Mouse (Mus musculus) stomach, postnatal 0 days (tissue): Measurements from ENCODE around the gene Fes. TPM values are rescaled to one million over a fixed set of nuclear protein-coding genes. Genes with fewer than 3 reads are reported as not detected.

Experiments used
- ATAC-seq: fragments of 200-750 bp; cut with Nextera tagmentation; 2 replicates; pipeline ENCODE4 v1.8.0; 2017; ENCODE audit not compliant: low FRiP score, low TSS enrichment
- DNase-seq: peaks from one replicate; pipeline ENCODE4 v3.0.0-alpha.2; 2016; ENCODE audit warnings: low spot score
- H3K27ac ChIP-seq: fragments of 300-500 bp; sonication (generic); replicated peaks from 2 replicates; pipeline ENCODE4 v1.5.1; 2014; ENCODE audit warnings: mild to moderate bottlenecking, control low read depth
- H3K27me3 ChIP-seq: fragments of 300-500 bp; sonication (generic); 2 replicates; pipeline ENCODE4 v1.6.1; 2014; ENCODE audit warnings: low read length; ENCODE audit not compliant: control insufficient read depth, insufficient read depth
- H3K36me3 ChIP-seq: fragments of 300-500 bp; sonication (generic); 2 replicates; pipeline ENCODE4 v1.6.1; 2014; ENCODE audit warnings: low read length, mixed read lengths; ENCODE audit not compliant: control insufficient read depth, insufficient read depth
- H3K4me1 ChIP-seq: fragments of 300-500 bp; sonication (generic); replicated peaks from 2 replicates; pipeline ENCODE4 v1.6.1; 2014; ENCODE audit warnings: antibody characterized with exemption; ENCODE audit not compliant: control insufficient read depth, insufficient read depth
- H3K4me2 ChIP-seq: fragments of 300-500 bp; sonication (generic); replicated peaks from 2 replicates; pipeline ENCODE4 v1.6.1; 2014; ENCODE audit warnings: low read depth, mild to moderate bottlenecking, control low read depth, moderate library complexity
- H3K4me3 ChIP-seq: fragments of 300-500 bp; sonication (generic); 2 replicates; pipeline ENCODE4 v1.5.1; 2014; ENCODE audit warnings: low read depth, low read length, control low read depth
- H3K9ac ChIP-seq: fragments of 300-500 bp; sonication (generic); 2 replicates; pipeline ENCODE4 v1.6.1; 2014; ENCODE audit warnings: mild to moderate bottlenecking, low read length, control low read depth, mixed read lengths
- H3K9me3 ChIP-seq: fragments of 300-500 bp; sonication (generic); 2 replicates; pipeline ENCODE4 v1.6.1; 2016; ENCODE audit warnings: low read length; ENCODE audit not compliant: control insufficient read depth
- CTCF ChIP-seq: IDR thresholded peaks from 2 replicates; pipeline ENCODE4 v1.5.1; 2016; ENCODE audit warnings: antibody characterized with exemption, low read depth, mild to moderate bottlenecking, moderate library complexity
- EP300 ChIP-seq: optimal IDR thresholded peaks from 2 replicates; pipeline ENCODE3; 2016; ENCODE audit warnings: antibody characterized with exemption
- whole genome bisulfite sequencing: fragments of 180-500 bp; shearing (Covaris S2); extraction: QIAGEN DNeasy Blood & Tissue Kit; methylation state at CpG from one replicate; pipeline ENCODE4 v1.1.7; 2014; 5-methylcytosine and 5-hydroxymethylcytosine counted together
- polyA plus RNA-seq: library from polyadenylated mRNA; unstranded; fragments of >200 nt; fragmentation: Nextera tagmentation; extraction: Ambion mirVana; gene quantifications from 2 replicates; pipeline ENCODE4 v1.2.1, GENCODE M21; 2015

Gene Fes
- polyA plus RNA-seq, 1 experiment from 2014 or later: 6.2 TPM

DNA sequence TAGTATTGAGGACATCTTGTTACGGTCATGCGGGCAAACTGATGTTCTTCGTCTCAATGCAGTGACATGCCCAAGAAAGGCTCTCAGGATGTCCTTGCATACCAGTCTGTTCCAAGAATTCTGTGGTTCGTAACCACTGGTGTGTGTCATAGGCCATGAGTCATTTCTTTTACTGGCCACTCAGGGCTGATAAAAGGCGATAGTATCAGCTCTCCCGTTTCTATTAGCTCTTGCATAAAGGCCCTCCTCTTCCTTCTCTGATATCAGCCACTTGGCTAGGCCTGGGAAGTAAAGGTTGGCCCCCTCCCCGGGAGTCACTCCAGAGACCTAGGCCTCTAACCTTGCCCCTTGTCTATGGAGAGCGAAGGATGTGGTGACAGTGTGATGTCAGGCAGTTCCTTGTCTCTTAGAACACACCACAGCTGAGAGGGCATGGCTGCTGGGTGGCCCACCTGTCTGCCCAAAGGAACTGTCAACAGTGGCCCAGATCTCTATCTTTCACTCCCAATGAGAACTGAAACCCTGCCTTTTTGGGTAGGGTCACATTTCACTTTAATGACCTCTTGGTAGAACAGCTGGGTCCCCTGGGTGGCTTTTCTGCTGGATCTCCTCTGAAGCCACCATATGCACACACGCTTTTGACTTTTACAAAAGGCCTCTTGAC lies 12.2 kb downstream of the Fes start:
- ATAC-seq (peak; percentile 50), DNase-seq (no peak)
- no peak for TF ChIP-seq EP300
- no peak for TF ChIP-seq CTCF
- no peak overlapping the region for H3K4me2 ChIP-seq
- H3K27me3 ChIP-seq: no peaks in the 10 kb centered on the region
- H3K9ac ChIP-seq: no peak overlapping the region
- H3K27ac ChIP-seq: no peak overlapping the region
- H3K9me3 ChIP-seq: no peaks in the 10 kb centered on the region
- H3K36me3 ChIP-seq: peaks cover 4% of the 10 kb centered on the region; the same call in 1 of the 2 replicates
- WGBS: 68% methylated on average over 9 of the region's 9 CpGs
- no peaks in the 10 kb centered on the region for H3K4me1 ChIP-seq
- H3K4me3 ChIP-seq: no peak overlapping the region

DNA sequence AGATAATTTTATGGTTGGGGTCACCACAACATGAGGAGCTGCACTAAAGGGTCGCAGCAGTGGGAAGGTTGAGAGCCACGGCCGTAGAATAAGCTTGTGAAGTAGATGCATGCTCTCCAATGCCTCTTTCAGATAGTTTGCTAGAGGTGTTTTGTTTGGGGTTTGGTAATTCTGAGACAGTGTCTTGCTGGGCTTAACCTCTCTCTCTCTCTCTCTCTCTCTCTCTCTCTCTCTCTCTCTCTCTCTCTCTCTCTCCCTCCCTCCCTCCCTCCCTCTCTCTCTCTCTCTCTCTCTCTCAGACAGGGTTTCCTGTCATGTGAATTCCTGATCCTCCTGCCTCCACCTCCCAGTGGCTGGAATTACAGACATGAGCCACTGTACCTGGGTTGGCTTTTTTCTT lies 13.0 kb downstream of the Fes start:
- TF ChIP-seq CTCF (no peak), EP300 (no peak)
- H3K4me1 ChIP-seq: no peaks in the 10 kb centered on the region
- H3K9me3 ChIP-seq: no peaks in the 10 kb centered on the region
- DNase-seq: no peak
- peaks cover 2% of the 10 kb centered on the region; the same call in 1 of the 2 replicates for H3K36me3 ChIP-seq
- no peak for ATAC-seq
- H3K4me2 ChIP-seq: no peak overlapping the region
- H3K9ac ChIP-seq: no peak overlapping the region
- no peaks in the 10 kb centered on the region for H3K27me3 ChIP-seq
- WGBS: 91% methylated on average over 3 of the region's 3 CpGs
- no peak overlapping the region for H3K4me3 ChIP-seq
- H3K27ac ChIP-seq: no peak overlapping the region

DNA sequence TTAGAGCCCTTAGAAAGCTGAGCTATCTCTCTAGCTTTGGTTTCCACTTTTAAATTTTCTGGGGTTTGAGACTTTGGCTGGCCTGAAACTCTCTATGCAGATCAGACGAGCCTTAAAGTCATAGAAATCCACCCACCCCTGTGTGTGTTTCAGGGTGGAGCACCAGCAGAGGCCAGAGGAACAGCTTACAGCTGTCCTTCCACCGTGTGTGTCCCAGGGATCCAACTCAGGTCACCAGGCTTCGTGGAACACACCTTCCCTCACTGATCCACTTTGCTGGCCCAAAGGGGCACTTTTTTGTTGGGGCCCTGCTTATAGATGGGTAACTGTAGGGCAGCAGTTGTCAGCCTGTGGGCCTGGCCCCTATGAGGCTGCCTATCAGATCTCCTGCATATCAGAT lies 13.5 kb downstream of the Fes start:
- no peaks in the 10 kb centered on the region for H3K4me1 ChIP-seq
- no peak overlapping the region for H3K27ac ChIP-seq
- no peaks in the 10 kb centered on the region for H3K27me3 ChIP-seq
- ATAC-seq (no peak), DNase-seq (no peak)
- no peaks in the 10 kb centered on the region for H3K9me3 ChIP-seq
- TF ChIP-seq EP300 (no peak), CTCF (no peak)
- H3K36me3 ChIP-seq: peaks cover 2% of the 10 kb centered on the region; the same call in 1 of the 2 replicates
- H3K4me3 ChIP-seq: no peak overlapping the region
- WGBS: 39% methylated on average over 3 of the region's 3 CpGs
- H3K4me2 ChIP-seq: no peak overlapping the region
- H3K9ac ChIP-seq: no peak overlapping the region

DNA sequence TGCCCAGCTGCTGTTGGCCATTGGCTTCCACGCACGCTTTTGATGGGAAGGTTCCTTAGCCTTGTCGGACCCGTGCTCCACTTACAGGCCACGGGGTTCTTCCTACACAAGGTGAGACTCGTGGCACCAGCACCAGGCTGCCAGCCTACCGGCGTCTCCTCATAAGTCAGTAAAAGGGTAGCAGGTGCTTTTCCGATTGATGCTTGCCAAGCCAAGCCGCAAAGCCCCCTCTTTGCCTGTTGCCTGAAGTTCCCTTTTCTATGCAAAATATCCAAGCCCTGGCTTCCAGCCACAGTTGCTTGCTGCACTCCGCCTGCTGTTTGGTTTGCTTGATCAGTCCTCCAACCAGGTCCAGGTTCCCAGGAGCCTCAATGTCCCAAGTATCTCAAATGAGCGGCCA lies 13.9 kb downstream of the Fes start:
- H3K9ac ChIP-seq: no peak overlapping the region
- no peaks in the 10 kb centered on the region for H3K4me1 ChIP-seq
- DNase-seq (no peak), ATAC-seq (no peak)
- TF ChIP-seq EP300: no peak
- TF ChIP-seq CTCF: no peak
- H3K27me3 ChIP-seq: no peaks in the 10 kb centered on the region
- WGBS: 79% methylated on average over 12 of the region's 12 CpGs
- H3K4me3 ChIP-seq: no peak overlapping the region
- H3K27ac ChIP-seq: no peak overlapping the region
- peaks cover 2% of the 10 kb centered on the region; the same call in 1 of the 2 replicates for H3K36me3 ChIP-seq
- H3K9me3 ChIP-seq: no peaks in the 10 kb centered on the region
- no peak overlapping the region for H3K4me2 ChIP-seq

DNA sequence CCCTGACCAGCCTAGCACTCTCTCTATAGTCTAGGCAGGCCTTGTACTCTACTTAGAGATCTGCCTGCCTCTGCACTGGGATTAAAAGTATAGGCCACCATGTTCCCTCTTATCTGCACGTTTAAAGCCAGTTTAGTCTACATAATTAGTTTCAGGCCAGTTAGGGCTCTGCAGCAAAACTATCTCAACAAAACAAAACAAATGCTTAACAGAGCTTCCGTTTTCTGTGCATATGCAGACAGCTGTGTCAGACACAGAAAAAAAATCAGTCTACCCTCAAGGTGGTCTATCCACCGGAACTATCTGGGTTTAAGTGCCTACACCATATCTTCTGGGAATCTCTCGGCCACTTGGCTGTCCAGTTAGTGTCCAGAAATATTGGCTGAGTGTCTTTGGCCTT lies 14.4 kb downstream of the Fes start:
- ATAC-seq: no peak

DNA sequence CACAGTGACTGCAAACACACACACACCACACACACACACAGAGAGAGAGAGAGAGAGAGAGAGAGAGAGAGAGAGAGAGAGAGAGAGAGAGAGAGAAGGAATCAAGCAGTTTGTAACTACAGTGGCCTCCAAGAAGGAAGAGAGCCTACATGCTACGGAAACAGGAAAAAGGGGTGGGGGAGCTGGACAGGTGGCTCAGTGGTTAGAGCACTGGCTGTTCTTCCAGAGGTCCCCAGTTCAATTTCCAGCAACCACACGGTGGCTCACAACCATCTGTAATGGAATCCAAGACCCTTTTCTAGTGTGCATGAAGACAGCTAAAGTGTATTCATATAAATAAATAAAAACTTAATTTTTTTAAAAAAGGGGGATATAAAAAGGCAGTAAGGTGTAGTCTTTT lies 15.1 kb downstream of the Fes start:
- Histone ChIP-seq H3K36me3 (no peaks in the 10 kb centered on the region; the same call in 1 of the 2 replicates), H3K27me3 (no peaks in the 10 kb centered on the region), H3K9ac (no peak overlapping the region), H3K9me3 (no peaks in the 10 kb centered on the region), H3K27ac (no peak overlapping the region), H3K4me3 (no peak overlapping the region), H3K4me2 (no peak overlapping the region), H3K4me1 (no peaks in the 10 kb centered on the region)
- TF ChIP-seq CTCF (no peak), EP300 (no peak)
- no peak for ATAC-seq
- no peak for DNase-seq
- WGBS: 54% methylated on average over 2 of the region's 2 CpGs

More for the DNA sequence above, 14.4 kb downstream of the Fes start:
- no peak for TF ChIP-seq EP300
- no peak for TF ChIP-seq CTCF
- Histone ChIP-seq H3K27me3 (no peaks in the 10 kb centered on the region), H3K4me1 (no peaks in the 10 kb centered on the region), H3K9ac (no peak overlapping the region), H3K4me2 (no peak overlapping the region), H3K9me3 (no peaks in the 10 kb centered on the region), H3K27ac (no peak overlapping the region), H3K4me3 (no peak overlapping the region), H3K36me3 (no peaks in the 10 kb centered on the region)
- DNase-seq: no peak
- WGBS: 73% methylated on average over 4 of the region's 4 CpGs
